Mouse (Mus musculus) lung, postnatal 0 days (tissue): ENCODE results near the gene Ptprcap. TPM values are rescaled to one million over a fixed set of nuclear protein-coding genes. Genes with fewer than 3 reads are reported as not detected.

ENCODE experiments used
- ATAC-seq: fragments of 200-750 bp; cut with Nextera tagmentation; 2 replicates; pipeline ENCODE4 v1.8.0; 2017; ENCODE audit warnings: moderate library complexity
- DNase-seq: peaks from one replicate; pipeline ENCODE4 v3.0.0-alpha.2; 2016; ENCODE audit warnings: low spot score
- H3K27ac ChIP-seq: fragments of 300-500 bp; sonication (generic); 2 replicates; pipeline ENCODE4 v1.5.1; 2014; ENCODE audit warnings: antibody characterized with exemption, mild to moderate bottlenecking, low read length, mixed read lengths
- H3K27me3 ChIP-seq: fragments of 300-500 bp; sonication (generic); replicated peaks from 2 replicates; pipeline ENCODE4 v1.6.1; 2014; ENCODE audit warnings: low read length, mixed read lengths; ENCODE audit not compliant: insufficient read depth
- H3K36me3 ChIP-seq: fragments of 300-500 bp; sonication (generic); 2 replicates; pipeline ENCODE4 v1.6.1; 2014; ENCODE audit warnings: low read length, mixed read lengths; ENCODE audit not compliant: insufficient read depth
- H3K4me1 ChIP-seq: fragments of 300-500 bp; sonication (generic); 2 replicates; pipeline ENCODE4 v1.6.1; 2014; ENCODE audit warnings: antibody characterized with exemption, low read depth, low read length, mixed read lengths; ENCODE audit not compliant: insufficient read depth
- H3K4me2 ChIP-seq: fragments of 300-500 bp; sonication (generic); replicated peaks from 2 replicates; pipeline ENCODE4 v1.6.1; 2014; ENCODE audit warnings: low read depth, mild to moderate bottlenecking, low read length, moderate library complexity, mixed read lengths
- H3K4me3 ChIP-seq: fragments of 300-500 bp; sonication (generic); 2 replicates; pipeline ENCODE4 v1.5.1; 2014; ENCODE audit warnings: low read depth, low read length
- H3K9ac ChIP-seq: fragments of 300-500 bp; sonication (generic); replicated peaks from 2 replicates; pipeline ENCODE4 v1.6.1; 2014; ENCODE audit warnings: low read depth, mild to moderate bottlenecking
- H3K9me3 ChIP-seq: fragments of 300-500 bp; sonication (generic); 2 replicates; pipeline ENCODE4 v1.6.1; 2016; ENCODE audit warnings: low read length, mixed read lengths
- CTCF ChIP-seq: IDR thresholded peaks from 2 replicates; pipeline ENCODE4 v1.5.1; 2016; ENCODE audit warnings: antibody characterized with exemption, mild to moderate bottlenecking
- EP300 ChIP-seq: IDR thresholded peaks from 2 replicates; pipeline ENCODE4 v1.6.1; 2016; ENCODE audit warnings: antibody characterized with exemption, mild to moderate bottlenecking, control low read depth
- WGBS: fragments of 180-500 bp; shearing (Covaris S2); extraction: QIAGEN DNeasy Blood & Tissue Kit; methylation state at CpG from one replicate; pipeline ENCODE4 v1.1.7; 2014; 5-methylcytosine and 5-hydroxymethylcytosine counted together
- polyA plus RNA-seq: library from polyadenylated mRNA; unstranded; fragments of >200 nt; fragmentation: Nextera tagmentation; extraction: Ambion mirVana; gene quantifications from 2 replicates; pipeline ENCODE4 v1.2.1, GENCODE M21; 2015

Ptprcap gene
- 3.4 and 3.7 TPM in 2 replicates for polyA plus RNA-seq

- ATAC-seq (no peak), DNase-seq (no peak)
- no peak within 1 kb of the TSS for H3K9ac ChIP-seq
- H3K27ac ChIP-seq = no peak within 1 kb of the TSS
- no peak within 1 kb of the TSS for H3K4me3 ChIP-seq
- TF ChIP-seq EP300 (no peak), CTCF (no peak)
- H3K4me1 ChIP-seq = peaks cover 6% of the 10 kb centered on the region; the same call in 1 of the 2 replicates
- H3K9me3 ChIP-seq = no peaks in the 10 kb centered on the region
- no peaks in the 10 kb centered on the region for H3K27me3 ChIP-seq
- H3K36me3 ChIP-seq = peaks cover 13% of the 10 kb centered on the region; the same call in 1 of the 2 replicates
- WGBS = 60% methylated on average over 11 of the region's 11 CpGs
- H3K4me2 ChIP-seq = no peak within 1 kb of the TSS
These were observed at the start of gene Ptprcap for GRCm38 (mm10) chr19:4153232-4153654. TSS of gene Ptprcap (plus strand) at chr19:4153604.

DNA sequence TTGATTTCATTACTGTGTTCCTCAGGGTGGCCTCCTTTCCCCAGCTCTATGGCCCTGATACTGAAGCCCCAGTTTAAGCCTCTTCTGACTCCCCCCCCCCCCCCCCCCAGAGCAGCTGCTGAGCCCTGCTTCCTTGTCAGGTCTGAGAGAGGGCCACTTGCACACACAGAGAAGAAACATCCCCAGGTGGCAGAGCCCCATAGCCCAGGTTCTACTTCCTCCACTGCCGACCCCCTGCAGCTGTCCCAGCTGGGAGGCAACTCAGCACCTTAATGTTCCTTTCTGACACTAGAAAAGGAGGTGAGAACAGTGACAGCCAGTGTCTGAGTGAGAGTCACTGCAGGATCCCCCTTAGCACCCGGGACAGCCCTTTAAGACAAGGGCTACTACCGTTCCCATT, 49.6 kb upstream of the Ptprcap start:
- DNase-seq (no peak), ATAC-seq (no peak)
- no peak overlapping the region for H3K4me3 ChIP-seq
- H3K27ac ChIP-seq = no peak overlapping the region
- H3K9me3 ChIP-seq = no peaks in the 10 kb centered on the region
- H3K36me3 ChIP-seq = no peaks in the 10 kb centered on the region
- H3K9ac ChIP-seq = no peak overlapping the region
- WGBS = 65% methylated on average over 3 of the region's 3 CpGs
- TF ChIP-seq CTCF (no peak), EP300 (no peak)
- H3K4me1 ChIP-seq = peaks cover 12% of the 10 kb centered on the region; the same call in 1 of the 2 replicates
- H3K27me3 ChIP-seq = peaks cover 3% of the 10 kb centered on the region; the same call in 1 of the 2 replicates
- no peak overlapping the region for H3K4me2 ChIP-seq

DNA sequence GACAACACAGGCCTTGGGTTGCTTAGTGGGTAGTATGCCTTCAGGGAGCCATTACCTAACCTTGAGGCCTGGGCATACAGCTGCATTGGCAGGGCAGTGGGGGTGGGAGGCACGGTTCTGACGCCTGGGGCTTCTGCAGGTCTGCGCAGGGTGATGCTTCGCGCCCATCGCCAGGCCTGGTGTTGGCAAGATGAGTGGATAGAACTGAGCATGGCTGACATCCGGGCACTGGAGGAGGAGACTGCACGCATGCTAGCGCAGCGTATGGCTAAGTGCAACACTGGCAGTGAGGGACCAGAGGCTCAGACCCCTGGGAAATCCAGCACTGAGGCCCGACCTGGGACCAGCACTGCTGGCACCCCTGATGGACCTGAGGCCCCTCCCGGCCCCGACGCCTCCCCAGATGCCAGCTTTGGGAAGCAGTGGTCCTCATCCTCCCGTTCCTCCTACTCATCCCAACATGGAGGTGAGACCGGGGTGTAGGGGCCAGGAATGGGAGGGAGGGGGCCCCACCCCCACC, 48.7 kb upstream of the Ptprcap start:
- H3K27ac ChIP-seq = no peak overlapping the region
- ATAC-seq (no peak), DNase-seq (no peak)
- TF ChIP-seq EP300 (no peak), CTCF (no peak)
- WGBS = 85% methylated on average over 16 of the region's 16 CpGs
- H3K36me3 ChIP-seq = no peaks in the 10 kb centered on the region
- H3K9me3 ChIP-seq = no peaks in the 10 kb centered on the region
- no peak overlapping the region for H3K4me3 ChIP-seq
- H3K4me1 ChIP-seq = peaks cover 5% of the 10 kb centered on the region; the same call in 1 of the 2 replicates
- no peak overlapping the region for H3K9ac ChIP-seq
- H3K27me3 ChIP-seq = peaks cover 3% of the 10 kb centered on the region; the same call in 1 of the 2 replicates
- no peak overlapping the region for H3K4me2 ChIP-seq

DNA sequence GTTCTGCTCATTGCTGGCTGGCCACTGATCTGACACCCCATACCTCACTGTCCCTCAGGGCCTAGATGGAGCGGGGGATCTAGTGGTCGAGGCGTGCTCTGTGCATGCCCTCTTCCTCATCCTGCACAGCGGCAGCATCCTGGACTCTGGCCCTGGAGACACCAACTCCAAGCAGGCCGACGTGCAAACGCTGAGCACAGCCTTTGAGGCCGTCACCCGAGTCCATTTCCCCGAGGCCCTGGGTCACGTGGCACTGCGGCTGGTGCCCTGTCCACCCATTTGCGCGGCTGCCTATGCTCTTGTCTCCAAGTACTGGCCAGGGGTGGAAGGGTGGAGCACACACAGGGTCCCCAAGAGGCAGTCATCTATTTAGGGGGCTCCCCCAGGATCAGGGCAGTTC, 46.8 kb upstream of the Ptprcap start:
- Histone ChIP-seq H3K4me2 (no peak overlapping the region), H3K27me3 (no peaks in the 10 kb centered on the region), H3K4me1 (no peaks in the 10 kb centered on the region), H3K9ac (no peak overlapping the region), H3K4me3 (no peak overlapping the region), H3K9me3 (no peaks in the 10 kb centered on the region), H3K36me3 (no peaks in the 10 kb centered on the region), H3K27ac (no peak overlapping the region)
- WGBS = 91% methylated on average over 14 of the region's 14 CpGs
- TF ChIP-seq EP300 = no peak
- TF ChIP-seq CTCF = no peak
- no peak for ATAC-seq
- DNase-seq = no peak

- Histone ChIP-seq H3K9ac (no peak overlapping the region), H3K36me3 (peaks cover 7% of the 10 kb centered on the region; the same call in 1 of the 2 replicates), H3K4me2 (no peak overlapping the region), H3K9me3 (no peaks in the 10 kb centered on the region), H3K4me3 (no peak overlapping the region), H3K4me1 (0 out of 2 replicates have a peak, but pooled peaks cover 2% of the 10 kb centered on the region), H3K27ac (no peak overlapping the region), H3K27me3 (no peaks in the 10 kb centered on the region)
- 82% methylated on average over 9 of the region's 9 CpGs for WGBS
- no peak for TF ChIP-seq CTCF
- DNase-seq (no peak), ATAC-seq (no peak)
These were observed 44.9 kb upstream of the Ptprcap start for GRCm38 (mm10) chr19:4108535-4108934.

- no peak overlapping the region for H3K9ac ChIP-seq
- no peak for TF ChIP-seq EP300
- no peak for TF ChIP-seq CTCF
- 93% methylated on average over 26 of the region's 26 CpGs for WGBS
- H3K27me3 ChIP-seq = no peaks in the 10 kb centered on the region
- peaks cover 20% of the 10 kb centered on the region; the same call in 1 of the 2 replicates for H3K36me3 ChIP-seq
- H3K27ac ChIP-seq = no peak overlapping the region
- H3K4me2 ChIP-seq = no peak overlapping the region
- 0 out of 2 replicates have a peak, but pooled peaks cover 2% of the 10 kb centered on the region for H3K4me1 ChIP-seq
- H3K9me3 ChIP-seq = no peaks in the 10 kb centered on the region
- ATAC-seq (no peak), DNase-seq (no peak)
- no peak overlapping the region for H3K4me3 ChIP-seq
These were observed 41.1 kb upstream of the Ptprcap start for GRCm38 (mm10) chr19:4112063-4112960.
